Mouse (Mus musculus) neural tube, embryonic 15.5 days (tissue): ENCODE measurements around the gene Rtn4rl1. TPM values are rescaled to one million over a fixed set of nuclear protein-coding genes. Genes with fewer than 3 reads are reported as not detected.

Experiments used
- ATAC-seq: fragments of 200-750 bp; cut with Nextera tagmentation; 2 replicates; pipeline ENCODE4 v1.8.0; 2017; ENCODE audit warnings: mild to moderate bottlenecking, moderate TSS enrichment, moderate library complexity; ENCODE audit not compliant: low FRiP score
- H3K27ac ChIP-seq: fragments of 300-500 bp; sonication (generic); replicated peaks from 2 replicates; pipeline ENCODE4 v1.5.1; 2015; ENCODE audit warnings: mild to moderate bottlenecking, inconsistent platforms
- H3K27me3 ChIP-seq: fragments of 300-500 bp; sonication (generic); replicated peaks from 2 replicates; pipeline ENCODE4 v1.6.1; 2015; ENCODE audit warnings: inconsistent platforms
- H3K36me3 ChIP-seq: fragments of 300-500 bp; sonication (generic); 2 replicates; pipeline ENCODE4 v1.6.1; 2015; ENCODE audit warnings: inconsistent platforms
- H3K4me1 ChIP-seq: fragments of 300-500 bp; sonication (generic); 2 replicates; pipeline ENCODE4 v1.6.1; 2015; ENCODE audit warnings: inconsistent platforms
- H3K4me2 ChIP-seq: fragments of 300-500 bp; sonication (generic); 2 replicates; pipeline ENCODE4 v1.6.1; 2015; ENCODE audit warnings: inconsistent platforms, mild to moderate bottlenecking, moderate library complexity
- H3K4me3 ChIP-seq: fragments of 300-500 bp; sonication (generic); replicated peaks from 2 replicates; pipeline ENCODE4 v1.5.1; 2015; ENCODE audit warnings: mild to moderate bottlenecking, inconsistent platforms
- H3K9ac ChIP-seq: fragments of 300-500 bp; sonication (generic); replicated peaks from 2 replicates; pipeline ENCODE4 v1.6.1; 2015; ENCODE audit warnings: mild to moderate bottlenecking, inconsistent platforms
- H3K9me3 ChIP-seq: fragments of 300-500 bp; sonication (generic); replicated peaks from 2 replicates; pipeline ENCODE4 v1.6.1; 2016; ENCODE audit warnings: inconsistent platforms
- WGBS: fragments of 180-500 bp; shearing (Covaris S2); methylation state at CpG from one replicate; pipeline ENCODE4 v1.1.7; 2015; ENCODE audit warnings: mixed read lengths; 5-methylcytosine and 5-hydroxymethylcytosine counted together
- polyA plus RNA-seq: library from polyadenylated mRNA; unstranded; fragments of >200 nt; fragmentation: Nextera tagmentation; extraction: Ambion mirVana; gene quantifications from 2 replicates; pipeline ENCODE4 v1.2.1, GENCODE M21; 2015

Gene Rtn4rl1
- polyA plus RNA-seq, 1 experiment from 2014 or later: 13.7 TPM

DNA sequence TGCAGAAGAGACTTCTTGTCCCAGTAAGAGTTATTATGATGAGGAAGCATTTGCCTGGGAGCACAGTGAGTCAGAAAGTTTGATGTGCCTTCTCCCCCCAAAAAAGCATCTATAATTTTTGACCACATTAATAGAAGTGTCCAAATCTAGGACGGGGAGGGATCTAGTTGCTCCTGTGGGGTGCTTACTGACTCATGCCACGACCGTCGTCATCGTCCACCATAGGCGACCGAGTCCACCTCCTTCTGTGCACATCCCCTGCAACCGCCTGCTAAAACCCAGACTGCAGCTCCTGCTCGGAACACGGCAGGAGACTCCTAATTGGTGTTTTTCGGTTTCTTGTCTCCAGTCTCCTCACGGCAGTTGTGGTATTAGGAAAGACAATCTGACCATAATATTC, 30.5 kb downstream of the Rtn4rl1 start:
- WGBS: 80% methylated on average over 12 of the region's 12 CpGs
- no peak overlapping the region for H3K9ac ChIP-seq
- no peaks in the 10 kb centered on the region for H3K27me3 ChIP-seq
- H3K4me1 ChIP-seq: peaks cover 14% of the 10 kb centered on the region
- ATAC-seq: no peak
- H3K36me3 ChIP-seq: no peaks in the 10 kb centered on the region
- H3K4me3 ChIP-seq: no peak overlapping the region
- H3K27ac ChIP-seq: no peak overlapping the region
- H3K9me3 ChIP-seq: no peaks in the 10 kb centered on the region
- H3K4me2 ChIP-seq: no peak overlapping the region

DNA sequence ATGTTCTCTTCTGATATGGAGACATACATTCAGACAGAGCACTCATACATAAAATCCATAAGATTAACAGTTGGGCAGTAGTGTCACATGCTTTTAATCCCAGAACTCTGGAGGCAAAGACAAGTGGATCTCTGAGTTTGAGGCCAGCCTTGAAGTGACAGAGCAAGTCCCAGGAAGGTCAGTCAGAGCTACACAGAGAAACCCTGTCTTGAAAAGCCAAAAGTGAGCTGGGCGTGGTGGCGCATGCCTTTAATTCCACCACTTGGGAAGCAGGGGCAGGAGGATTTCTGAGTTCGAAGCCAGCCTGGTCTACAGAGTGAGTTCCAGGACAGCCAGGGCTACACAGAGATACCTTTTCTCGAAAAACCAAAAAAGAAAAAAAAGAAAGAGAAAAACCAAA, 31.3 kb downstream of the Rtn4rl1 start:
- Histone ChIP-seq H3K36me3 (no peaks in the 10 kb centered on the region), H3K9ac (no peak overlapping the region), H3K9me3 (no peaks in the 10 kb centered on the region), H3K27me3 (no peaks in the 10 kb centered on the region), H3K4me1 (peaks cover 12% of the 10 kb centered on the region), H3K27ac (no peak overlapping the region), H3K4me2 (no peak overlapping the region), H3K4me3 (no peak overlapping the region)
- ATAC-seq: no peak
- 91% methylated on average over 4 of the region's 4 CpGs for WGBS

DNA sequence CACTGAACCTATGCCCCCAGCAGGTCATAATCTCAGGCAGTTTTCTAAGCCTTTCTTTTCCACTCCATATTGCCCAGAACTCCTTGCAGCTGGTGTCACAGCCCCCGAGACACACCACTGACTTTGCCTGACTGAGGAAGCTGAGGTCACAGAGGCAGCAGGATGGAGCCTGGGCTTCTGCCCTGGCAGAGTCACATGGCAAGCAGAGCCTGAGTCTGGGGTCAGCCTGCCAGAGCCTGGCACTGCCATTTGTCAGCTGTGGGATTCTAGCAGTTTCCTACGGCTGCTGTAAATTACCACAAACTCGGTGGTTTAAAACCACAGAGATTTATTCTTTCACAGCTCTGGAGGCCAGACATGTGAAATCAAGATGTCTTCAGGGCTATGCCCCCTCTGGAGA, 34.0 kb downstream of the Rtn4rl1 start:
- ATAC-seq: no peak
- Histone ChIP-seq H3K36me3 (no peaks in the 10 kb centered on the region), H3K4me3 (no peak overlapping the region), H3K4me1 (peaks cover 8% of the 10 kb centered on the region; the same call in 1 of the 2 replicates), H3K9me3 (no peaks in the 10 kb centered on the region), H3K27me3 (no peaks in the 10 kb centered on the region), H3K9ac (no peak overlapping the region), H3K4me2 (no peak overlapping the region), H3K27ac (no peak overlapping the region)
- 50% methylated on average over 3 of the region's 3 CpGs for WGBS

DNA sequence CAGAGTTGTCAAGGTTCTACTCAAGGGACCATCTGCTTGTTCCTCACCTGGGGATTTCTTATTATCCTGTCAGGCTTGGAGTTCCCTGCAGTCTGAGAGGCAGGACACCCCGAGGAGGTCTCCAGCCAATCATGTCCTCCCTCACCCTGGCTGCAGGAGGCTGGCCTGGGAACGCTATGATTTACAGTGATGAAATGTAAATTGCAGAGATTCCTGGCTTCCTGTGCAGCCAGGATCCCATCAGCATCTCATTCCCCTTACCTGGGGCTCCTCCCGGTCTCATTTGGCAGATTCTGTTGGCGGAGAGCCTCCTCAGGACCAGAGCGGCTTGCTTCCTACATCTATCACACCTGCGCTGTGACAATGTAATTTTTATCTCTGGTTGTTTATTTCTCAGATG, 35.7 kb downstream of the Rtn4rl1 start:
- no peaks in the 10 kb centered on the region for H3K9me3 ChIP-seq
- peaks cover 13% of the 10 kb centered on the region for H3K4me1 ChIP-seq
- no peak overlapping the region for H3K9ac ChIP-seq
- no peaks in the 10 kb centered on the region for H3K27me3 ChIP-seq
- ATAC-seq: no peak
- no peaks in the 10 kb centered on the region for H3K36me3 ChIP-seq
- 68% methylated on average over 6 of the region's 6 CpGs for WGBS
- no peak overlapping the region for H3K27ac ChIP-seq
- H3K4me3 ChIP-seq: no peak overlapping the region
- no peak overlapping the region for H3K4me2 ChIP-seq

DNA sequence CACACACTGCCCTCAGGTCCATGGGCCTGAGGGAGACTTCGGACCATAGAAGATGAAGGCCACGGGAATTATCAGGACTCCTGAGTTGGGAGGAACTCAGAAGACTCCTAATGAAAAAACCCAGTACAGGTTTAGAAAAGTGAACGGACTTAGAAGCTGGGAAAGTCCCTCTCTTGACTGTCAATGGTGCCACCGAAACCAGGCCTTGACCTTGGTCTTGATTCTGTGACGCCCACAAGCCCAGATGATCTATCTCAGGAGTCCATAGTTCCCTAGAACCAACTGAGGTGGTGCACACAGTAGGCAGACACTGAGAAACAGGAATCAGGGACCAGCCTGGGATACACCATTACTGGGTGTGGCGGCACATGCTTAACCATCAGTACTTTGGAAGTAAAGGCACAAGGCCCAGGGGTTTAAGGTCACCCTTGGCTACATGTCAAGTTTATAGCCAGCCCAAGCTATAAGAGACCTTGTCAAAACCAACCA, 36.7 kb downstream of the Rtn4rl1 start:
- H3K9me3 ChIP-seq: no peaks in the 10 kb centered on the region
- no peak overlapping the region for H3K27ac ChIP-seq
- no peaks in the 10 kb centered on the region for H3K36me3 ChIP-seq
- H3K4me3 ChIP-seq: no peak overlapping the region
- no peak overlapping the region for H3K9ac ChIP-seq
- no peak for ATAC-seq
- WGBS: 96% methylated on average over 6 of the region's 6 CpGs
- no peak overlapping the region for H3K4me2 ChIP-seq
- H3K4me1 ChIP-seq: peaks cover 24% of the 10 kb centered on the region
- no peaks in the 10 kb centered on the region for H3K27me3 ChIP-seq

DNA sequence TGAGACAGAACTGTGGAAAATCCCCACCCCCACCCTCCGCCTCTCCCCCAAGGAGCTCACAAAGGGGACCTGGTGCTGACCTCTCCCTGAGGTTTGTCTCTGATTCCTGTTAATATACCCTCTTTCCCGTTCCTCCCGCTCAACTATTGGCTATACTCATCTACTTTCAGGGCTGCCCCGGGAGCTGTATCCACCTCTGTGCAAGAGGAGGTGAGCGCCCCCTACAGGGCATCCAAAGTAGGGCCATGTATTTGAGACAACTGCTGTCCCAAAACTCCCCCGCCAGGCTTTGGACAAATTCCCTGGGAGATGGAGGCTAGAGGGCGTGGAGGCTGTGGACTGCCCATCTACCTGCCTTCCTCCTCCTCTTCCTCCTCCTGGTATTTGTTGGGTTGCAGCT, 38.2 kb downstream of the Rtn4rl1 start:
- Histone ChIP-seq H3K27ac (no peak overlapping the region), H3K9me3 (no peaks in the 10 kb centered on the region), H3K4me1 (peaks cover 34% of the 10 kb centered on the region), H3K4me2 (no peak overlapping the region), H3K4me3 (no peak overlapping the region), H3K36me3 (no peaks in the 10 kb centered on the region), H3K27me3 (no peaks in the 10 kb centered on the region), H3K9ac (no peak overlapping the region)
- WGBS: 9% methylated on average over 7 of the region's 7 CpGs
- no peak for ATAC-seq

DNA sequence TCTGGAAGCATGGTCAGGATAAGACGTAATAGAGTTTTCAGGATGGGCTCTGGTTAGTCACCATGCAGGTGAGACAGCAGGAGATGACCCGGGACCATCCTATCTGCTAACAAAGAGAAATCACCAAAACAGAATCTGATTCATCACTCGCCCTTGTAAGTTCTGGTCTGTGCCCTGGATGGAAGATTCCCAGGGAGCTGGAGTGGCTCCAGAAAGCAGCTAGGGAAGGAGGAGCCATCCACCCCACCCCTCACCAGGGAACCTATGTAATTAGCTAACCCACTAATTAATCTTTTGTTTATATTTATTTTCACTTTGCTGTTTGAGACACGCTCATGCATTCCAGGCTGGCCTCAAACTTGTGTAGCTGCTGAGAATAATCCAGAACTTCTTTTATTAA, 38.9 kb downstream of the Rtn4rl1 start:
- H3K9me3 ChIP-seq: no peaks in the 10 kb centered on the region
- no peaks in the 10 kb centered on the region; the same call in 1 of the 2 replicates for H3K27me3 ChIP-seq
- H3K9ac ChIP-seq: no peak overlapping the region
- no peaks in the 10 kb centered on the region for H3K36me3 ChIP-seq
- ATAC-seq: no peak
- peaks cover 38% of the 10 kb centered on the region for H3K4me1 ChIP-seq
- no peak overlapping the region for H3K27ac ChIP-seq
- WGBS: 68% methylated on average over 4 of the region's 4 CpGs
- no peak overlapping the region for H3K4me2 ChIP-seq
- H3K4me3 ChIP-seq: no peak overlapping the region

DNA sequence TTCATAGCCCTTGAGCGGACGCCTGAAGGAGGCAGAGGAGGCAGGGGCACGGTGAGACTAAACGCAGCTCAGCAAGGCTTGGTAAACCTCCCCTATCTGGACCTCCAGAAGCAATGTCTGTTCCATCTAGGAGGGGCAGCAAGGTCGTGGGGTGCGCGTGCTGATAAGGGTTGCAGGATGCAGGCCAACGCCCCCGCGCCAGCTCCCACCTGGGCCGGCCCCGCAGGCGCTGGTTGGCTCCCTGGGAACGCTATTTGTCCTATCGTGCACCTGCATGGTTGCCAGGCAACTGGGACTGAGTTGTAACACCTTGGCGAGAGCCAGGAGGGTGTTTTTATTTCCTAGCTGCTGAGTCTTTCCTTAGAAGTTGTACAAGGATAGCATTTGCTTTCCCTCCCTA, 41.2 kb downstream of the Rtn4rl1 start:
- Histone ChIP-seq H3K4me2 (peak overlapping the region; percentile 47), H3K36me3 (no peaks in the 10 kb centered on the region), H3K27me3 (no peaks in the 10 kb centered on the region; the same call in 1 of the 2 replicates), H3K27ac (0 out of 2 replicates have a peak overlapping the region, but pooled peaks have one; percentile 28), H3K4me3 (peak overlapping the region; percentile 19), H3K9ac (no peak overlapping the region), H3K9me3 (no peaks in the 10 kb centered on the region), H3K4me1 (peaks cover 35% of the 10 kb centered on the region)
- WGBS: 7% methylated on average over 16 of the region's 16 CpGs
- peak; percentile 78; the same call in 1 of the 2 replicates for ATAC-seq

DNA sequence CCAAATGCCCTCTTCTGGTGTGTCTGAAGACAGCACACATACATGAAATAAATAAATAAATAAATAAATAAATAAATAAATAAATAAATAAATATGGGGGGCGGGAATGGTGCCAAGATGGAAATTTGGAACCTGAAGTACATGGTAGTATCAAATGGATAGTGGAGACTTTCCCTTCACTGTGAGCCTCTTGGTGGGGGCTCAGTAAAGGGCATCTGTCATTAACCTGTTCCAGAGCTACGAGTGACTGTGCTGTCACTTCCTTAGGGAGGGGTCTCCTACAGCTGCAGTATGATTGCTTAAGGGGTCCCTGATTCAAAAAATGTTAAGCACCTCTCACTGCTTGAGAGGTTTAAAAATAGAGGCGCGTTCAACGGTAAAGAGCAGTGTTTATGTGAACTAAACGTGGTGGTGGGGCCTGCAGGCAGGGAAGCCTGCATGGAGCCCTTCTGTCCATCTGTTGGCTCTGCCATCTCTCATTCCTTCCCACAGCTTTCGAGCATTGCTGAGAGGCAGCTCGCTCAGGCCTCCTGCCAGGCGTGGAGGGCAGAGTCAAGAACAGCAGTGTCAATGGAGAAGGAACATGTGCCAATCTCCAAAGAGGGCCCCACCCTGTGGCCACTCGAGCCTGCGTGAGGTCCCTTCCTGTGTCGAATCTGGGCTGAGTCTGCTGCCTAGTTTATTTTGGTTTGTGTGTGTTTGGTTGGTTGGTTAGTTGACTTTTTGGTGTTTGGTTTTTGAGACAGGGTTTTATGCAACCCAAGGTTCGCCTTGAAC, 46.8 kb downstream of the Rtn4rl1 start:
- Histone ChIP-seq H3K27ac (no peak overlapping the region), H3K4me3 (no peak overlapping the region), H3K36me3 (no peaks in the 10 kb centered on the region), H3K4me2 (no peak overlapping the region), H3K27me3 (no peaks in the 10 kb centered on the region; the same call in 1 of the 2 replicates), H3K9ac (no peak overlapping the region), H3K4me1 (peaks cover 22% of the 10 kb centered on the region), H3K9me3 (no peaks in the 10 kb centered on the region)
- ATAC-seq: no peak
- WGBS: 75% methylated on average over 13 of the region's 13 CpGs

DNA sequence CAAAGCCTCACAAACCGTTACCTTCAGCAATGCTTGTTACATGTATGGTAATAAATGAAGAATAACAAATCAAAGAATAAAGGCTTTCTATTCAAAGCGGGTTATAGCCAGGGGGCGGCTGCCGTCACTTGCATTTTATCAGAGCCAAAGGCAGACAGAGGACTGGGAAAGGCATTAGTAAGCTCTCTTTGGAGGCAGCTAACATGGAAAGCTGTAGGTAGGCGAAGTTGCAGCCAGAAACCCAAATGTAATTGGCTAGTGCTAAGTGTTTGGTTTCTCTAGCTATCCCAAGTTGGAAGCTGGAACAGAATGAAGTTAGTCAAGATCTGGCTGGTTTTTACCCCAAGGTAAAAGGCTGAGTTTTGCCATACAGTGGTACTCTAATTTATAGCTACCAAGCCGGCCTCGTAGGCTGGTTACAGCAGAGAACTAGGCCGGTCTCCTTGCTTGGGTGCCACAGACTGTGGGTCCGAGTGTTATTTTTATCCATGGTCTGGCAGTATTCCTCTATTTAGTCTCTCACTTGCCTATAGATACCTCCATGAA, 49.2 kb downstream of the Rtn4rl1 start:
- H3K27ac ChIP-seq: no peak overlapping the region
- no peaks in the 10 kb centered on the region for H3K36me3 ChIP-seq
- no peak for ATAC-seq
- H3K9me3 ChIP-seq: no peaks in the 10 kb centered on the region
- no peak overlapping the region for H3K4me2 ChIP-seq
- no peaks in the 10 kb centered on the region for H3K27me3 ChIP-seq
- no peak overlapping the region for H3K9ac ChIP-seq
- no peak overlapping the region for H3K4me3 ChIP-seq
- 80% methylated on average over 9 of the region's 9 CpGs for WGBS
- H3K4me1 ChIP-seq: peaks cover 14% of the 10 kb centered on the region

DNA sequence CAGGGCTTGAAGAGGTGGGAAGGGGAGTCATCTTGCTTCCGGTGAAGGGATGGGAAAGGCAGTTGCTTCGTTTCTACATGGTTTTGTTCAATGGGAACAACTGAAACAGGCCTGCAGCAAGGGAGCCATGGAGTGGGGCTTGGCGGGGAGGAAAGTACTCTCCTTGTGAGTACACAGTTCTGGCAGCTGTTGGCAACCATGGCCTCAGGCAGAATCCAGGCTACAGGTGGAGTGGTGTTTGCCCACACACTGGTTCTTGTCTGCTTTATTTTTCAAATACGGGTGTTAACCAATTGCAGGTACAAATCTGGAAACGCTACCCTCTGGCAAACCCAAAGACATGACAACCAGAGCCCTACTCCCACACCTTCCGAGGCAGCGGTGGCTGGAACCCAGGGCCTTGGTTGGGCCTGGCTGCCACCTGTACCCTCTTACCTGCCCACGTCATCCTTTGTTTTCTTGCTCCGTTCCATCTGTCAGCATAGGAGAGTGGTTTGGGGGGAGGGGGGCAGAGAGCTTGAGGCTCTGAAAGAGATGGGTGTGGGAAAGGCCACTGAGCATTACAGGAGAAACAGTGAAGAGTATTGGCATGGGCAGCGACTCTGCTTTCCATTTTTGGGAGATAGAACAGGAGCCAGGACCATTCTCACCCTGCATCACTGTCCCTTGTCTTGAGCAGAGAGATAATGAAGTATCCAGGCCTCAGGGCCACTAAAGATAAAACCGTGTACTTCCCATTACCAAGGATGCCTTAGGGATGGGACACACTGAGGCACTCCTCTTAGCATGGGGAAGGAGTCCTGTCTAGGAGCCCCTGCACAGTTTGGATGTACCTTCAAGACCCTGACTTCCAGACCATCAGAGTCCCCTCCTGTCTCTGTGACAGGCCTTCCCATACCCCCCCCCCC, 51.0 kb downstream of the Rtn4rl1 start:
- H3K36me3 ChIP-seq: no peaks in the 10 kb centered on the region
- no peak overlapping the region for H3K4me3 ChIP-seq
- WGBS: 82% methylated on average over 11 of the region's 11 CpGs
- H3K9me3 ChIP-seq: no peaks in the 10 kb centered on the region
- H3K27me3 ChIP-seq: no peaks in the 10 kb centered on the region
- no peak for ATAC-seq
- H3K4me1 ChIP-seq: peaks cover 26% of the 10 kb centered on the region
- no peak overlapping the region for H3K27ac ChIP-seq
- H3K4me2 ChIP-seq: no peak overlapping the region
- H3K9ac ChIP-seq: no peak overlapping the region
